Mouse (Mus musculus) kidney, embryonic 15.5 days (tissue): ENCODE data around the gene Cnot11. TPM values are rescaled to one million over a fixed set of nuclear protein-coding genes. Genes with fewer than 3 reads are reported as not detected.

Experiments
- ATAC-seq: fragments of 200-750 bp; cut with Nextera tagmentation; replicated peaks from 2 replicates; pipeline ENCODE4 v1.8.0; 2017; ENCODE audit warnings: moderate TSS enrichment; ENCODE audit not compliant: low FRiP score
- H3K27ac ChIP-seq: fragments of 300-500 bp; sonication (generic); 2 replicates; pipeline ENCODE4 v1.5.1; 2015; ENCODE audit warnings: mild to moderate bottlenecking, inconsistent platforms
- H3K27me3 ChIP-seq: fragments of 300-500 bp; sonication (generic); 2 replicates; pipeline ENCODE4 v1.6.1; 2015; ENCODE audit warnings: inconsistent platforms
- H3K36me3 ChIP-seq: fragments of 300-500 bp; sonication (generic); 2 replicates; pipeline ENCODE4 v1.6.1; 2015; ENCODE audit warnings: inconsistent platforms
- H3K4me1 ChIP-seq: fragments of 300-500 bp; sonication (generic); 2 replicates; pipeline ENCODE4 v1.6.1; 2015; ENCODE audit warnings: inconsistent platforms
- H3K4me2 ChIP-seq: fragments of 300-500 bp; sonication (generic); 2 replicates; pipeline ENCODE4 v1.6.1; 2015; ENCODE audit warnings: moderate library complexity, mild to moderate bottlenecking, inconsistent platforms
- H3K4me3 ChIP-seq: fragments of 300-500 bp; sonication (generic); replicated peaks from 2 replicates; pipeline ENCODE4 v1.5.1; 2015; ENCODE audit warnings: mild to moderate bottlenecking, inconsistent platforms
- H3K9ac ChIP-seq: fragments of 300-500 bp; sonication (generic); 2 replicates; pipeline ENCODE4 v1.6.1; 2015; ENCODE audit warnings: mild to moderate bottlenecking, inconsistent platforms
- H3K9me3 ChIP-seq: fragments of 300-500 bp; sonication (generic); replicated peaks from 2 replicates; pipeline ENCODE4 v1.6.1; 2016; ENCODE audit warnings: inconsistent platforms
- WGBS: fragments of 180-500 bp; shearing (Covaris S2); methylation state at CpG from one replicate; pipeline ENCODE4 v1.1.7; 2015; ENCODE audit warnings: mixed read lengths; 5-methylcytosine and 5-hydroxymethylcytosine counted together
- polyA plus RNA-seq: library from polyadenylated mRNA; unstranded; fragments of >200 nt; fragmentation: Nextera tagmentation; extraction: Ambion mirVana; gene quantifications from 2 replicates; pipeline ENCODE4 v1.2.1, GENCODE M21; 2015

Gene Cnot11
- polyA plus RNA-seq, 1 experiment from 2014 or later: 24.4 TPM

- peaks cover 15% of the 10 kb centered on the region for H3K4me1 ChIP-seq
- H3K4me3 ChIP-seq: peak overlapping the region; percentile 71
- H3K36me3 ChIP-seq: peaks cover 40% of the 10 kb centered on the region
- peaks cover 8% of the 10 kb centered on the region; the same call in 1 of the 2 replicates for H3K9me3 ChIP-seq
- H3K27me3 ChIP-seq: no peaks in the 10 kb centered on the region
- no peak overlapping the region for H3K27ac ChIP-seq
- no peak for ATAC-seq
- H3K9ac ChIP-seq: peak overlapping the region; percentile 84
- WGBS: 31% methylated on average over 7 of the region's 7 CpGs
- peak overlapping the region; percentile 79 for H3K4me2 ChIP-seq
Observed at GRCm38 (mm10) chr1:39536701-39537100, 1.9 kb downstream of the Cnot11 start.

- H3K9ac ChIP-seq: 0 out of 2 replicates have a peak overlapping the region, but pooled peaks have one; percentile 12
- no peak overlapping the region for H3K4me3 ChIP-seq
- H3K4me1 ChIP-seq: peaks cover 15% of the 10 kb centered on the region
- H3K36me3 ChIP-seq: peaks cover 50% of the 10 kb centered on the region
- no peak overlapping the region for H3K27ac ChIP-seq
- WGBS: 87% methylated on average over 10 of the region's 10 CpGs
- ATAC-seq: no peak
- peak overlapping the region; percentile 16; the same call in 1 of the 2 replicates for H3K4me2 ChIP-seq
- peaks cover 8% of the 10 kb centered on the region; the same call in 1 of the 2 replicates for H3K9me3 ChIP-seq
- H3K27me3 ChIP-seq: no peaks in the 10 kb centered on the region
Observed at GRCm38 (mm10) chr1:39537631-39538380, 3.0 kb downstream of the Cnot11 start.

- Histone ChIP-seq H3K4me2 (no peak overlapping the region), H3K9ac (no peak overlapping the region)
Observed at GRCm38 (mm10) chr1:39540592-39540991, 5.8 kb downstream of the Cnot11 start.

DNA sequence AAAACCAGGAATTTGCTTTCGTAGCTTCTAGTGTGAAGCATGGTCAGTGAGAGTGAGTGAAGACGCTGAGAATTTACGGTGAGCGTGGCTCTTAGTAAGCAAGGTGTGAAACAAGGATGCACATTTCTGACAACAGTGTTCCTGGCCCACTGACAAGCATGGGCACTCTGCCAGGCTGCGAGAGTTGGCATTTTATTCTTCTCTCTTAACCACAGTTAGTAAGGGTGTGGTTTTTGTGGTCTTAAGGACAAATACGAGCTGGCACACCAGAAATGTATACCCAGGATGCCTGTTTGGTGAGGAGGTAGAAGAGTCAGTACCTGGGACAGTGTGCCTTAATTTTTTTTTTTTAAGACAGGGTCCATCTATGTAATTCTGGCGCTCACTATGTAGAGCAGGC lies 10.8 kb downstream of the Cnot11 start:
- 92% methylated on average over 7 of the region's 7 CpGs for WGBS
- Histone ChIP-seq H3K4me1 (no peaks in the 10 kb centered on the region), H3K9me3 (0 out of 2 replicates have a peak, but pooled peaks cover under 1% of the 10 kb centered on the region), H3K27ac (no peak overlapping the region), H3K4me3 (no peak overlapping the region), H3K4me2 (no peak overlapping the region), H3K9ac (no peak overlapping the region), H3K36me3 (peaks cover 88% of the 10 kb centered on the region), H3K27me3 (no peaks in the 10 kb centered on the region)
- no peak for ATAC-seq

More at GRCm38 (mm10) chr1:39540592-39540991, 5.8 kb downstream of the Cnot11 start:
- ATAC-seq: no peak
- no peak overlapping the region for H3K27ac ChIP-seq
- H3K27me3 ChIP-seq: no peaks in the 10 kb centered on the region
- peaks cover 76% of the 10 kb centered on the region for H3K36me3 ChIP-seq
- H3K9me3 ChIP-seq: peaks cover 8% of the 10 kb centered on the region; the same call in 1 of the 2 replicates
- H3K4me3 ChIP-seq: no peak overlapping the region
- H3K4me1 ChIP-seq: peaks cover 12% of the 10 kb centered on the region

DNA sequence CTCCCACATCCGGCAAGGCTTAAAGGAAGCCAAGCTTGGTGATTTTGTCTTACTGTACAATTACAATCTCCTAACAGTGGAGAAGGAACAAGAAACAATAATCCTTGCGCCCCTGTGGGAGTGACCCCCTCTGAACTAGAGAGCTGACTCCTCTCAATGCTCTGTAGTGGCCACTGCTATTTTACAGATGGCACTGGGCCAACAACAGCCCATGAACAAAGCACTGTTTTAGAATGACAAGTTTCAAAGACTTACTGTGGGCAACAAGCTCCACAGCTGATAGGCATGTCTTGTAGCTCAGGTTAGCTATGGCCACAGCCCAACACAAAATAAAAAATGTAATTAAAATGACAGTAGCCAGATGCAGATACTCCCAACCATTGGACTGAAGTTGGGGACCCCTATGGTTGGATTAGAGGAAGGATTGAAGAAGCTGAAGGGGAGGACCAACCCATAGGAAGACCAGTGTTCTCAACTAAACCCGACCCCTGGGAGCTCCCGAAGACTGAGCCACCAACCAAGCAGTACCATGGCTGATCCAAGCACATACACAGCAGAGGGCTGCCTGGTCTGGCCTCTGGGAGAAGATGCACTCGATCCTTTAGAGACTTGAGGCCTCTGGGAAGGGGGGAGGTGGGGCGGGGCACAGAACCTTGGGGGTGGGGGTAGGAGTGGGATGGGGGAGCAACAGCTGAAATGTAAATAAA lies 11.5 kb downstream of the Cnot11 start:
- H3K9ac ChIP-seq: no peak overlapping the region
- ATAC-seq: peak; percentile 52; the same call in 1 of the 2 replicates
- WGBS: 88% methylated on average over 6 of the region's 6 CpGs
- no peaks in the 10 kb centered on the region for H3K27me3 ChIP-seq
- no peak overlapping the region for H3K4me3 ChIP-seq
- no peaks in the 10 kb centered on the region for H3K4me1 ChIP-seq
- H3K27ac ChIP-seq: no peak overlapping the region
- no peak overlapping the region for H3K4me2 ChIP-seq
- peaks cover 85% of the 10 kb centered on the region for H3K36me3 ChIP-seq
- H3K9me3 ChIP-seq: no peaks in the 10 kb centered on the region

DNA sequence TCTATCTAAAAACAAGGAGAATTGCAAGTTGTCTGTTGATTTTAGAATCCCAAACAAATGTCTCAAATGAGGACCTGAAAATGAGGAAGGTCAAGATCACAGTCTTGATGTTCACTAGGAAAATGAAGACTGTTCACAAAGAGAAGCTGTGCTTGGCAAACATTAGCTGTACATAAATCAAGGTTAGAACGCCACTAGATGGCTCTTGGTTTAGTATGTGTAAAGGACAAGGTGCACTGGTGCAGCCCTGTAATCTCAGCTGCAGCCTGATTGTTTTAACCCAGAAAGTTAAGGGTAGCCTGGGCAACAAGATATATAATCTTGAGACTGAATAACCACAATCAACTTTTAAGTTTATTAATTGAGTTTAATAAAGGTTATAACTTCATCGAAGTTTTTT lies 12.4 kb downstream of the Cnot11 start:
- Histone ChIP-seq H3K27me3 (no peaks in the 10 kb centered on the region), H3K27ac (no peak overlapping the region), H3K4me1 (no peaks in the 10 kb centered on the region), H3K4me2 (no peak overlapping the region), H3K36me3 (peaks cover 85% of the 10 kb centered on the region), H3K9ac (no peak overlapping the region), H3K4me3 (no peak overlapping the region), H3K9me3 (no peaks in the 10 kb centered on the region)
- ATAC-seq: no peak
- 49% methylated on average over 2 of the region's 2 CpGs for WGBS

GRCm38 (mm10) chr1:39549831-39550230 lies 15.0 kb downstream of the Cnot11 start:
- no peak for ATAC-seq
- Histone ChIP-seq H3K4me3 (no peak overlapping the region), H3K27ac (no peak overlapping the region), H3K36me3 (peaks cover 82% of the 10 kb centered on the region), H3K9ac (no peak overlapping the region), H3K27me3 (no peaks in the 10 kb centered on the region), H3K4me2 (no peak overlapping the region), H3K4me1 (no peaks in the 10 kb centered on the region), H3K9me3 (no peaks in the 10 kb centered on the region)
- 72% methylated on average over 2 of the region's 2 CpGs for WGBS

DNA sequence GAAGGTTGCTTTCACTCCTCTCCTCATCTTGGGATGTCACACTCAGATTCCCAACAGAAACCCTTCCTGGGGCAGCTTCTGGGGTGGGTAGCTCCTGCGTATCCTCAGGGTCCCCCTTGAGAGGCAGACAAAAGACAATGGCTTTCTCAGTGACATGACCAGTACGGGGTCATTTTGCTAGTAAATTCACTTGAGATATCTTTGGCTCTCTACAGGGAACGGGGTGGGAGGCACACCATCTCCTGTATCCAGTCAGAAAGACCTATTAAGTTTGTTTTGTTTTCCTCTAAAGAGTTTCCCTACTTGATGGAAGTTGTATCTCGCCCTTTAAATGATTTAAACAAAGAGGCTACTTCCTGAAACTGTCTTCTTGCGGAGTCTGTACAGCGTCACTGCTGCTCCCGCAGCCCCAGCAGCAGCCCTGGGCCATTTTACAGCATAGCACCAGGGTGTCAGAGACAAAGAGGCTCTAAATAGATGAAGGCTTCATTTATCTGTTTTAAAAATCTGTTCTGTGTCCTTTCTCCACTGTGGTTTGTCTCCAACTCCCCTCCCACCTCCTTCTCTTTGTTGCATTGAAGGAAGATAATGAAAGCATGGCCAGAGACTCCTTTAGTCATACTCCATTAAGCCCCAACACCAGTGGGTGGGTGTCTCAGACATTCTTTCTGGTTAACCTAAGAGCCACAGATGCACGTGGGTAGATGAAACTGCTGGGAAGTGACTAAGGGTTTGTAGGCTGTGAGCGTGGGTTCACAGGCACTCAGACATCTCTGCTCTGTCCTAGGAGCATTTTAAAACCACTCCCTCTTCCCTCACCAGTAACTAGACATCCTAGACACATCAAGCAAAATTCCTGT lies 21.0 kb downstream of the Cnot11 start:
- Histone ChIP-seq H3K27ac (peak overlapping the region; percentile 81), H3K36me3 (peaks cover 79% of the 10 kb centered on the region), H3K4me1 (peaks cover 13% of the 10 kb centered on the region), H3K27me3 (no peaks in the 10 kb centered on the region), H3K4me2 (peak overlapping the region; percentile 22; the same call in 1 of the 2 replicates), H3K9ac (no peak overlapping the region), H3K4me3 (no peak overlapping the region), H3K9me3 (no peaks in the 10 kb centered on the region)
- peak; percentile 54 for ATAC-seq
- 20% methylated on average over 9 of the region's 9 CpGs for WGBS

GRCm38 (mm10) chr1:39559009-39559408 lies 24.2 kb downstream of the Cnot11 start:
- H3K4me2 ChIP-seq: no peak overlapping the region
- no peaks in the 10 kb centered on the region for H3K9me3 ChIP-seq
- peaks cover 13% of the 10 kb centered on the region for H3K4me1 ChIP-seq
- WGBS: 99% methylated on average over 2 of the region's 2 CpGs
- no peak overlapping the region for H3K9ac ChIP-seq
- H3K4me3 ChIP-seq: no peak overlapping the region
- peaks cover 76% of the 10 kb centered on the region for H3K36me3 ChIP-seq
- H3K27ac ChIP-seq: no peak overlapping the region
- no peaks in the 10 kb centered on the region for H3K27me3 ChIP-seq
- ATAC-seq: no peak

GRCm38 (mm10) chr1:39561920-39562319 lies 27.1 kb downstream of the Cnot11 start:
- Histone ChIP-seq H3K27ac (no peak overlapping the region), H3K9me3 (no peaks in the 10 kb centered on the region), H3K4me2 (no peak overlapping the region), H3K4me1 (0 out of 2 replicates have a peak, but pooled peaks cover 2% of the 10 kb centered on the region), H3K4me3 (no peak overlapping the region), H3K9ac (no peak overlapping the region), H3K27me3 (no peaks in the 10 kb centered on the region), H3K36me3 (peaks cover 60% of the 10 kb centered on the region)
- WGBS: 46% methylated on average over 1 of the region's 1 CpGs
- ATAC-seq: no peak

- Histone ChIP-seq H3K27me3 (no peaks in the 10 kb centered on the region), H3K4me2 (no peak overlapping the region), H3K36me3 (peaks cover 49% of the 10 kb centered on the region), H3K27ac (no peak overlapping the region), H3K9me3 (no peaks in the 10 kb centered on the region), H3K9ac (no peak overlapping the region), H3K4me1 (0 out of 2 replicates have a peak, but pooled peaks cover 2% of the 10 kb centered on the region), H3K4me3 (no peak overlapping the region)
- ATAC-seq: no peak
- 85% methylated on average over 7 of the region's 7 CpGs for WGBS
Observed at GRCm38 (mm10) chr1:39563161-39563560, 28.4 kb downstream of the Cnot11 start.
